Mouse (Mus musculus) spleen, postnatal 14 days (tissue): ENCODE data around the gene Slc1a5.
A peak's percentile ranks its signal among the peaks of the same experiment; 100 is the strongest.

Source experiments
- DNase-seq, 2 experiments: peaks; one replicate each; pipeline ENCODE4 v3.0.0; 2021 to 2022; ENCODE audit warnings: low spot score in 2 of 2

Slc1a5 gene

GRCm38 (mm10) chr7:16782555-16783125 is 1.5 kb downstream of the Slc1a5 start:
- no peak for DNase-seq

DNA sequence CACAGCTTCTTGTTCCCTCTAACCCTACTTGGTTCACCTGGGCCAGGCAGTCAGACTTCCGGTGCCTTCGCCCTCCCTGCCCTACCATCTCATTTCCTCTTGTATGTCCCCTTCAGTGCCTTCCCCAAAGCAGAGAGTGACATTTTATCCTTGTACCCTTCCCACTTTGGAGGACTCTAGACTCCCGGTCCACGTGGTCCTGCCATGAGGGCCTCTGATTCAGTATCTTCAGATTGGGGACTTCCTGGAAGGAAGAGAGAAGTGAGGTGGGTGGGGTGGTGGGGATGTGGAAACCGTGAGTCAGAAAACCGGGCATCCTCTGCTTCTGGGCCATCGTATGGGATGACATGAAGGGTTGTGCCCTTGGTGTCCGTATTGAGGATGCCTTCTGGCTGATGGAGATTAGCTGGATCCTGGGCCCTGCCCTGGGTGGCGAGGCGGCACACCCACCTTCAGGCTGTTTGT is 2.1 kb downstream of the Slc1a5 start:
- peak; percentile 64 to 66 for DNase-seq

DNA sequence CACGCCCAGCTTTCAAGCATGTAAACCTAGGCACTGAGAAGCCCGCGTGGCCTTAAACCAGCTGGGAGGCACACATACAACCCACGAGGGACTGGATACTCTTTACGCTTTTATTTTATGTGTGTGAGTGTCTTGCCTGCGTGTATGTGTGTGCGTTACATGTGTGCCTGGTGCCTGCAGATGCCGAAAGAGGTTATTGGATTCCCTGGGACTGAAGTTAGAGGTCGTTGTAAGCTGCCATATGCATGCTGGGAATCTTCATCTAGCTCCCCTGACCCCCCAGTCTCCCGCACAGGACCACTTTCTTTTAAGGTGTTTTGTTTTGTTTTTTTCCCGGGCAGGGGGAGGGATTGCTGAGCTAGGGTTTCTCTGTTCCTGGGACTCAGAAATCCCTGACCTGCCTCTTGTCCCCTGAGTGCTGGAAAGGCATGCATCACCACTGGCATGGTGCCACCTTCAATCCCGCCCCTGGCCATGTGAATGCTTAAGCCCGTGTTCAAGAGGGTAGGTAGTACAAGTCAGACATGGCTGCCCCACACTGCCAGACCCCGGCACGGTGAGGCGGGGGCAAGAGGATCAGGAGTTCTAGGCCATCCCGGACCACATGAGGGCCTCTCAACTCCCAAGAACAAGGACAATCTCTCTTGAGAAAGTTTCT is 2.7 kb downstream of the Slc1a5 start:
- DNase-seq, result peak; percentile 40 to 57

DNA sequence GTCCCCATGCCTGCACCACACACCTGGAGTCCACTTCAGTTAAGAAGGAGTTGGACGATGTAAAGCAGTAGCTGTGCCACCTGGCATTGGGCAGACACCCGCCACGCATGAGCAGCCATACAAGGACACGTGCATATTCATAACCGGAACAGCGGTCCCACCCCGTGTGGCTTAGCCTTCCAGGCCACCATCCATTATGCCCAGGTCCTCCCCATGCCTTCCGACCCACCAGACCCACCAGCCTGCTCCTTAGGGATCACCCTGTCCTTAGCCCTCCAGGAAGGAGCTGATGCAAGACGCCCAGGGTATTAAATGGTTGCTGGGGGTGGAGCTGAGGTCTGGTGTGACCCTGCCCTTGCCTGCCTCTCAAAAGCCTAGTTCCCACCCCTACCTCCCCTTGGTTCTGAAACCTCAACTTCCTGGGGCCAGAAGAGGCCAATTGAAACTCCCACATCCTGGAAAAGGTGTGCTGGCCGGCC is 3.4 kb downstream of the Slc1a5 start:
- peak; percentile 29 to 31 for DNase-seq

GRCm38 (mm10) chr7:16785541-16786083 is 4.5 kb downstream of the Slc1a5 start:
- no peak for DNase-seq

- DNase-seq, result no peak
Measured at GRCm38 (mm10) chr7:16792316-16792715, 11.2 kb downstream of the Slc1a5 start.

DNA sequence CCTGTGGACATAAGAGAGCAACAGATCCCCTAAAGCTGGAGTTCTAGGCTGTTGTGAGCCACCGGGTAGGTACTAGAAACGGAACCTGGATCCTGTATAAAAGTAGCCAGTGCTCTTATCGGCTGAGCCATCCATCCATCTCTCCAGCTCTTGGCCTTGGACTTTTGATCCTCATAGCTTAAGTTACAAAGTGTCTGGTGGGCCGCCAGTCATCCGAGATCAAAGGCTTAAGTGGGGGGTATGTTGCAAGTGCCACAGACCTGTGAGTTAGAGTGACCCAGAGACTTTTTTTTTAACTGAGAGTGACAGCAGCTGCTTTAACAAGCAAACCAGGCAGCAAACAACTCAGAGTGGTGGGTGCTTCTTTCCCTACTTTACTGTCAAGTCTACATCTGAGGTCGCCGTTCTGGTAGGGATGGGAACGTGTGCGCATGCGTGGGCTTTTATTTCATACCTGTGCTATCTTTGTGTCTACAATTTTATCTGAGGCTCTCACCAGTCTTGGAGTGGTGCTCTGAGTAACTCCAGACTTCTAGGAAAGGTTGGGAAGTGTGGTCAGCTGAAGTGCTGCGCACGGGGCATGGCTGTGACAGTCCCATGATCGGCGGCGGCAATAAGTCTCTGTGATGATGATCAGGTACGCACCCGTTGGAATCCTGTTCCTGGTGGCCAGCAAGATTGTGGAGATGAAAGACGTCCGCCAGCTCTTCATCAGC is 12.0 kb downstream of the Slc1a5 start:
- no peak for DNase-seq

DNA sequence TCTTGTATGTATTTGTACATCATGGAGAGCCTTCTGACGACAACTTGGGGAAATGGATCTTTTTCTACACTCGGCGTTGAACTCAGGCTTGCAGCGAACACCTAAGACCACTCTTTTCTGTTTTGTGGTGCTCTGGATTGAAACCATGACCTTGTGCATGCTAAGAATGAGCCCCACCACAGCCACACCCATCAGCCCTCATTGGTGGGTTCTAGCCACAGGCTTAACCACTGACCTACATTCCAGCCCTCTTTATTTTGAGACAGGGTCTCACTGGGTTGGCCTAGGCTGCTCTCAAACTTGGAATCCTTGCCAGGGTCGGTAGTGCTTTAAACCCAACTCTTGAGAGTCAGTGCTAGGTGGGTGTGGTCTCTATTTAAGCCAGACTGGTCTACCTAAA is 13.7 kb downstream of the Slc1a5 start:
- DNase-seq, result no peak

GRCm38 (mm10) chr7:16804409-16805028 is 23.4 kb downstream of the Slc1a5 start:
- no peak for DNase-seq

- DNase-seq, result no peak
Measured at GRCm38 (mm10) chr7:16807936-16808335, 26.8 kb downstream of the Slc1a5 start.

DNA sequence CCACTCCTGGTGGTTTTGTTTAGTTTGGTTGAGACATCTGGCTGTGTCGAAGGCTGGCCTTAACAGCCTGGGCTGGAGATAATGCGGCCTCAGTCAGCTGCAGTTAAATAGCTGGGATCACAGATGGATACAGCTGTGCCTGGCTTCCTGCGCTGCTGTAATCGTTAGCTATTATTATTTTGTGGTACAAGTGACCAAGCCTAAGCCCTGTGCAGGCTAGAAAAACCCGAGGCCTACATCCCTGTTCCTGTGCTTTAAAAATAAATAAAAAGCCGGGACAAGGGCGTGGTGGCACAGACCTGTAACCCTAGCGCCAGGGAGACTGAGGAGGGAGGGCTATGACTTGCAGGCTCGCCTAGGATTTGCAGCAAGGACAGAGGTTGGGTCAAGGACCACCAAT is 27.5 kb downstream of the Slc1a5 start:
- DNase-seq, result no peak

- peak; percentile 24 to 49 for DNase-seq
Measured at GRCm38 (mm10) chr7:16809739-16810138, 28.6 kb downstream of the Slc1a5 start.

GRCm38 (mm10) chr7:16810399-16810919 is 29.3 kb downstream of the Slc1a5 start:
- no peak for DNase-seq

DNA sequence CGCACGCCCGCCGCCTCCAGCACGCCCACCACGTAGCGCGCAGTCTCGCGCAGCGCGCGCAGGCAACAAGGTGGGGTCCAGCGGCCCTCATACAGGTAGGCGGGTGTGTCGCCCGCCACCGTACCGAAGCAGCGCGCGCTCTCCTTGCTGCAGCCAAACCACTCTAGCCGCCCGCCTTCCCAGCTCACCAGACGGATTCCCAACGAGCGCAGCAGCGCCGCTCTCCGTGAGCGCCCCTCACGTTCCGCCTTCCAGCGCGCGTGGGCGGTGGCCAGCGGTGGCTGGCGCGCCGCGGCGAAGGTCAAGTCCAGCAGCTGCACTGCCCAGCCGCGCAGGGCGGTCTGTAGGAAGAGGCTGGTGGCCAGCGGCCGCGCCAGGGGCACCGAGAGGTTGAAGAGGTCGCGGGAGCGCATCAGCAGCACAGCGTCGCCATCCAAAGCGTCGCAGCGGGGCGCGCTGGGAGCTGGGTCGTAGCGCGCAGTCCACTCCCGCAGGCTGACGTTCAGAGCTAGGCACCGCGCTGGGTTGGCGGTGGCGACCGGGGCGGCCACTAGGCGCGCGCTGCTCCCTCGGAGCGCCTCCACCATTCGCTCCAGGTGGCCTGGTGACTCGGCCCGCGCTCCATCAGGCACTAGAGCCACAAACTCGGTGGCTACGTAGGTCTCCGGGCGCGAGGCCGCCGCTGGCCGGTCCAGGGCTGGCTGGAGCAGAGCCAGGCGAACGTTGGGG is 29.9 kb downstream of the Slc1a5 start:
- DNase-seq, result no peak

- no peak for DNase-seq
Measured at GRCm38 (mm10) chr7:16811649-16812070, 30.5 kb downstream of the Slc1a5 start.

- DNase-seq, result no peak
Measured at GRCm38 (mm10) chr7:16812505-16812904, 31.4 kb downstream of the Slc1a5 start.

- no peak for DNase-seq
Measured at GRCm38 (mm10) chr7:16815351-16815941, 34.3 kb downstream of the Slc1a5 start, which contains the start of gene Strn4. TSS of gene Strn4 (plus strand) at chr7:16815889.

GRCm38 (mm10) chr7:16816078-16816474 is 34.9 kb downstream of the Slc1a5 start:
- peak; percentile 60 to 72 for DNase-seq

DNA sequence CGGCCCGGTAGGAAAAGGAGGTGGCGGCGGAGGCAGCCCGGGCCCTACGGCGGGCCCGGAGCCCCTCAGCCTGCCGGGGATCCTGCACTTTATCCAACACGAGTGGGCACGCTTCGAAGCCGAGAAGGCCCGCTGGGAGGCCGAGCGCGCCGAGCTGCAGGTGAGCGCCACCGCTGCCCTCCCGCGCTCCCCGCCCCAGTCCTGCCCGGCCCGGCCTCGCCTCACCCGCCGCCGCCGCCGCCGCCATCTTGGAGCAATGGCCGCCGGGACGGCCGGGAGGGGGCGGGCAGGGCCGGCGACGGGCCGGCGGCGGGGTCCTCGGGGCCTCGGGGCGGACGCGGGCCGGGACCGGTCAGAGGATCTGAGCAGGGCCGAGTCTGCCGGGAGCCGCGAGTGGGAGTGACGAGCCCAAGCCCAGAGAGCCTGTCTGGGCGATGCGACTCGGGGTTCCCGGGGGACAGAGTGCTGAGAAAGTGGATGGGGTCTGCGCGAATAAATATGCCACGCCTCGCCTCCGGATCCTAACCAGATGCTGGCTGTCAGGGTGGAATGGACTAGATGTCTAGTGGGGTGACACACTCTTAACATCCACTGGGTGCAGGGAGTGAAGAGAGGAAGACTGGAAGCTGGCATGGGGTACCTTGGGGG is 35.5 kb downstream of the Slc1a5 start, which contains the start of gene Fkrp:
Gene Fkrp (minus strand): TSS at position 258 of the 648 bp plus-strand sequence.
- peak; percentile 45 to 62 for DNase-seq

DNA sequence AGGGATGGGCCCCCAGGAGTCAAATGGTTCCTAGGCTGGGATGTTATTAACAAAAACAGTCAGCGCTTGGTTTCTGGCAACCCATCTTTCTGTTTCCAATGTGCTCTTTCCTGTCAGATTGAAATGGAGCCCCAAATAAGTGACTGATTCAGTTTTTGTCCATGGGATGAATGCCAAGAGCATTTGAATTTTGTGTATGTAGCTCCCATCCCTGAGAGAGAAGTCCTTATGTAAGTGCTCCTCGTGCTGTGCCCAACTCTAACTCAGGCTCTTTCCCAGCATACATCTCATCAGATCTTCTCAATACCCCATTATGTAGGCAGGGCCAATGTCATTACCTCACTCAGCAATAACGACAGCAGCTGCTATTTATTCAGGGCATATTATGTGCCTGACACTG is 36.6 kb downstream of the Slc1a5 start:
- no peak for DNase-seq
